Mouse (Mus musculus): ENCODE measurements around the gene Zbtb26. TPM values are rescaled to one million over a fixed set of nuclear protein-coding genes. Genes with fewer than 3 reads are reported as not detected.
A peak's percentile ranks its signal among the peaks of the same experiment; 100 is the strongest.

Gene Zbtb26
- 1 to 10 TPM; 4.5 to 5.1 TPM for total RNA-seq (2021)

- DNase-seq: peak; percentile 97 to 99
- intact Hi-C loops (cut with DNase I): no loop called here
Measured at GRCm38 (mm10) chr2:37442611-37443591, at the start of gene Zbtb26, which contains the start of the genes Zbtb6 and Rabgap1. Gene Zbtb26 (minus strand): TSS chr2:37443135. Gene Zbtb6 (minus strand): TSS chr2:37443171. Gene Rabgap1 (plus strand): TSS chr2:37443279.

GRCm38 (mm10) chr2:37488956-37489355 is 46.0 kb upstream of the Zbtb26 start:
- intact Hi-C loops (cut with DNase I): loop anchor here (5.0 kb wide), 1 partner anchor 92 kb away; no protein-coding TSS in a partner anchor
- DNase-seq: no peak

GRCm38 (mm10) chr2:37486408-37486807 is 43.5 kb upstream of the Zbtb26 start:
- no peak for DNase-seq
- intact Hi-C loops (cut with DNase I): loop anchor here (5.0 kb wide), 1 partner anchor 89 kb away; no protein-coding TSS in a partner anchor

- peak; percentile 43 to 74 for DNase-seq
- intact Hi-C loops (cut with DNase I): loop anchor here (2.0 to 5.0 kb wide), 2 partner anchors 88 to 105 kb away; no protein-coding TSS in a partner anchor
Measured at GRCm38 (mm10) chr2:37485370-37485769, 42.4 kb upstream of the Zbtb26 start.

GRCm38 (mm10) chr2:37484165-37484564 is 41.2 kb upstream of the Zbtb26 start:
- intact Hi-C loops (cut with DNase I): loop anchor here (2.0 to 5.0 kb wide), 2 partner anchors 72 to 103 kb away; no protein-coding TSS in a partner anchor
- DNase-seq: no peak

- no peak for DNase-seq
- intact Hi-C loops (cut with DNase I): loop anchor here (5.0 kb wide), 1 partner anchor 68 kb away; no protein-coding TSS in a partner anchor
Measured at GRCm38 (mm10) chr2:37480039-37480438, 37.1 kb upstream of the Zbtb26 start.

GRCm38 (mm10) chr2:37479559-37479958 is 36.6 kb upstream of the Zbtb26 start:
- no peak for DNase-seq

GRCm38 (mm10) chr2:37466266-37466665 is 23.3 kb upstream of the Zbtb26 start:
- intact Hi-C loops (cut with DNase I): no loop called here
- no peak for DNase-seq

More at GRCm38 (mm10) chr2:37479559-37479958, 36.6 kb upstream of the Zbtb26 start:
- intact Hi-C loops (cut with DNase I): no loop called here

GRCm38 (mm10) chr2:37460707-37461106 is 17.8 kb upstream of the Zbtb26 start:
- no peak for DNase-seq
- intact Hi-C loops (cut with DNase I): no loop called here

- intact Hi-C loops (cut with DNase I): no loop called here
- no peak for DNase-seq
Measured at GRCm38 (mm10) chr2:37452376-37452760, 9.4 kb upstream of the Zbtb26 start.

GRCm38 (mm10) chr2:37451667-37452375 is 8.9 kb upstream of the Zbtb26 start:
- intact Hi-C loops (cut with DNase I): no loop called here
- peak; percentile 95 to 96 for DNase-seq

GRCm38 (mm10) chr2:37431609-37432008 is 11.3 kb downstream of the Zbtb26 start:
- no peak for DNase-seq
- intact Hi-C loops (cut with DNase I): no loop called here

- intact Hi-C loops (cut with DNase I): no loop called here
- DNase-seq: peak; percentile 89 to 91
Measured at GRCm38 (mm10) chr2:37430593-37431464, 12.1 kb downstream of the Zbtb26 start.

GRCm38 (mm10) chr2:37423671-37424070 is 19.3 kb downstream of the Zbtb26 start:
- intact Hi-C loops (cut with DNase I): no loop called here
- no peak for DNase-seq

GRCm38 (mm10) chr2:37422306-37423304 is 20.3 kb downstream of the Zbtb26 start, which contains the start of gene Rc3h2:
Gene Rc3h2 (minus strand): TSS chr2:37422903.
- intact Hi-C loops (cut with DNase I): no loop called here
- peak; percentile 98 for DNase-seq

GRCm38 (mm10) chr2:37421903-37422302 is 21.0 kb downstream of the Zbtb26 start:
- no peak for DNase-seq
- intact Hi-C loops (cut with DNase I): no loop called here

- intact Hi-C loops (cut with DNase I): loop anchor here (5.0 kb wide), 1 partner anchor 92 kb away; no protein-coding TSS in a partner anchor
- peak in 1 of 2 experiments; percentile 18 for DNase-seq
Measured at GRCm38 (mm10) chr2:37395539-37395938, 47.4 kb downstream of the Zbtb26 start.

GRCm38 (mm10) chr2:37382921-37383320 is 60.0 kb downstream of the Zbtb26 start:
- no peak for DNase-seq
- intact Hi-C loops (cut with DNase I): loop anchor here (10.0 kb wide), 1 partner anchor 392 kb away; the partner anchor contains the start of gene Crb2
